Mouse (Mus musculus): ENCODE measurements around the gene Dnah1. TPM values are rescaled to one million over a fixed set of nuclear protein-coding genes. Genes with fewer than 3 reads are reported as not detected.

Gene Dnah1
- polyA plus RNA-seq (2017; shearing (Covaris generic)) = not detected

GRCm38 (mm10) chr14:31323849-31324792 lies at the start of gene Dnah1:
Gene Dnah1, minus strand, starts transcription at chr14:31323896.

GRCm38 (mm10) chr14:31336369-31337155 lies 12.9 kb upstream of the Dnah1 start, which contains the start of gene Capn7:
Gene Capn7, plus strand, starts transcription at chr14:31336638.

GRCm38 (mm10) chr14:31251084-31251604 lies 72.6 kb downstream of the Dnah1 start, which contains the start of the genes Phf7 and Bap1:
Gene Phf7, minus strand, starts transcription at chr14:31251317.
Gene Bap1, plus strand, starts transcription at chr14:31251450.

DNA sequence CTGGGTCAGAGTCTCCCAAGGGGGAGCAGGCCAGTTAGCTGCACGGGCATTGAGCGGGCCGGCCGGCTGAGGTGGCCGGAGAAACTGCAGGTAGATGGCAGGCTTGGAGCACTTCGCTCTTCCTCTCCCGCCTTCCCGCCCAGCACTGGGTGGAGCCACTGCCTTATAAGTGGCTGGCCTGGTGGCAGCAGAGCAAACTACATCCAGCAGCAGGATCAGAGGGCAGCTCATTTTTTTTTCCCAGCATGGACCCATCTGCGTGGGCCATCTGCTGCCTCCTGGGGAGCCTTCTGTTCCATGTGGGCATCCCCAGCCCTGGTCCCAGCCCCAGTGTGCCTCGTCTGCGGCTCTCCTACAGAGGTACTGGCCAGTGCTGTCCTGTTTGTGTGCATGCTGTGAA lies 106.0 kb downstream of the Dnah1 start, which contains the start of gene Sema3g:
Sema3g (plus strand) TSS at position 195 of the 400 bp plus-strand sequence.

DNA sequence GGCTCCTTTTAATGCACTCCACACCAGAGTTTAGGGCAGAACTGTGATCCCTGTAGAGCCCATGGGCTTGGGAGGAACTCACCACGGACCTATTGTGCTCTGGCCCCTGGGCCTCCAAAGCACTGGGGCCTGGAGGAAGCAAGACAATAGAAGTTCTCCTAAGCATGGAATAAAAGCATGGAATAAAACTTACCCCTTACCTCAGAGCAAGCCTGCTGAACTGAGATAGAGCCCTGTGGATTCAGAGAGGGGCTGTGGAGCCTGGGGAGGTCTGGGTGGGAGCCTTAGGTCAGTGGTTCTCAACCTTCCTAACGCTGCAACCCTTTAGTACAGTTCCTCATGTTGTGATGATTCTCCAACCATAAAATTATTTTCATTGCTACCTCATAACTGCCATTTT lies 106.8 kb downstream of the Dnah1 start, which contains the start of gene Nisch:
Nisch (minus strand) TSS at position 101 of the 400 bp plus-strand sequence.

Other genes starting within 250 kb of the Dnah1 start
- 63.6 TPM for gene Smim4, start 194.9 kb downstream of the Dnah1 start, polyA plus RNA-seq (2017; shearing (Covaris generic))
- 0.71 TPM for gene Nt5dc2, start 192.8 kb downstream of the Dnah1 start, polyA plus RNA-seq (2017; shearing (Covaris generic))
- 0.25 TPM for gene Stab1, start 155.3 kb downstream of the Dnah1 start, polyA plus RNA-seq (2017; shearing (Covaris generic))
- gene Tnnc1, start 115.6 kb downstream of the Dnah1 start, polyA plus RNA-seq (2017; shearing (Covaris generic)) = not detected
- 291 TPM for gene Nisch, start 107.0 kb downstream of the Dnah1 start, polyA plus RNA-seq (2017; shearing (Covaris generic))
- not detected for gene Sema3g, start 106.0 kb downstream of the Dnah1 start, polyA plus RNA-seq (2017; shearing (Covaris generic))
- gene Phf7, start 72.6 kb downstream of the Dnah1 start, polyA plus RNA-seq (2017; shearing (Covaris generic)) = 8.5 TPM
- gene Bap1, start 72.4 kb downstream of the Dnah1 start, polyA plus RNA-seq (2017; shearing (Covaris generic)) = 108 TPM
- gene Capn7, start 12.7 kb upstream of the Dnah1 start, polyA plus RNA-seq (2017; shearing (Covaris generic)) = 71.1 TPM
- 127 TPM for gene Sh3bp5, start 112.2 kb upstream of the Dnah1 start, polyA plus RNA-seq (2017; shearing (Covaris generic))
- 23.8 TPM for gene Eaf1, start 170.5 kb upstream of the Dnah1 start, polyA plus RNA-seq (2017; shearing (Covaris generic))
- 42.8 TPM for gene Mettl6, start 171.1 kb upstream of the Dnah1 start, polyA plus RNA-seq (2017; shearing (Covaris generic))

Data from naive thymus-derived CD4-positive, alpha-beta T cell, adult 5 months (primary cell).